Mouse (Mus musculus) hindbrain, embryonic 10.5 days (tissue): ENCODE measurements around the gene Tpte. TPM values are rescaled to one million over a fixed set of nuclear protein-coding genes. Genes with fewer than 3 reads are reported as not detected.

ENCODE experiments used
- DNase-seq: peaks from one replicate; pipeline ENCODE4 v3.0.0-alpha.2; 2017; ENCODE audit warnings: low spot score
- H3K27ac ChIP-seq: fragments of 300-500 bp; sonication (generic); 2 replicates; pipeline ENCODE4 v1.5.1; 2016; ENCODE audit warnings: mild to moderate bottlenecking, moderate library complexity
- H3K27me3 ChIP-seq: fragments of 300-500 bp; sonication (generic); 2 replicates; pipeline ENCODE4 v1.6.1; 2016; ENCODE audit warnings: mild to moderate bottlenecking; ENCODE audit not compliant: poor library complexity, insufficient read depth, severe bottlenecking
- H3K36me3 ChIP-seq: fragments of 300-500 bp; sonication (generic); 2 replicates; pipeline ENCODE4 v1.6.1; 2016; ENCODE audit warnings: mild to moderate bottlenecking, moderate library complexity
- H3K4me1 ChIP-seq: fragments of 300-500 bp; sonication (generic); replicated peaks from 2 replicates; pipeline ENCODE4 v1.6.1; 2016; ENCODE audit warnings: mild to moderate bottlenecking
- H3K4me3 ChIP-seq: fragments of 300-500 bp; sonication (generic); 2 replicates; pipeline ENCODE4 v1.5.1; 2016; ENCODE audit warnings: mild to moderate bottlenecking, moderate library complexity
- H3K9me3 ChIP-seq: fragments of 300-500 bp; sonication (generic); 2 replicates; pipeline ENCODE4 v1.6.1; 2016; ENCODE audit warnings: mild to moderate bottlenecking, moderate library complexity
- WGBS: fragments of 180-500 bp; shearing (Covaris S2); methylation state at CpG from one replicate; pipeline ENCODE4 v1.1.7; 2016; 5-methylcytosine and 5-hydroxymethylcytosine counted together
- polyA plus RNA-seq: library from polyadenylated mRNA; unstranded; fragments of >200 nt; fragmentation: Nextera tagmentation; extraction: Ambion mirVana; gene quantifications from 2 replicates; pipeline ENCODE4 v1.2.1, GENCODE M21; 2016

Gene Tpte
- polyA plus RNA-seq, 1 experiment from 2014 or later = not detected

DNA sequence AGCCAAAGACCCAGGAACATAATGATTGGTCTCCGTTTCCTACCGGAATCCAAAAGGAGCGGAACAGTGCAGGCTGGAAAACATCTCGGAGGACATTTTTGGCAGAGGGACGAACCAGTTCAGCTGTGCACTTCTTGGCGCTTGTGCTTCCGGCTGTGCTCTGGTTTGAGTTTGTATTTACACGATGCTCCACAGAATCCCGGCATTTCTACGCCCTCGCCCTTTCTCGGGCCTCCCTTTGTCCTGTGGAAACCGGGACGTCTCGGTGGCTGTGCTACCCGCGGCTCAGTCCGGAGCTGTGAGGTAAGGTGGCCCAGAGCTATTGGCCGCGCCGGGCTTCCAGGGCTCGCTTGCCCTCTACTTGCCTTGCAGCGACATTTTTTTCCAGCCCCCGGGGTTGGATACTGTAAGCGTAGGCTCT, 128.1 kb downstream of the Tpte start, which contains the start of gene Mrps31:
Gene Mrps31 (plus strand): TSS at position 80 of the 421 bp plus-strand sequence.
- peak within 1 kb of the TSS; percentile 85 for H3K4me3 ChIP-seq
- H3K9me3 ChIP-seq = no peaks in the 10 kb centered on the region
- H3K4me1 ChIP-seq = peaks cover 13% of the 10 kb centered on the region
- H3K36me3 ChIP-seq = peaks cover 16% of the 10 kb centered on the region
- H3K27me3 ChIP-seq = no peaks in the 10 kb centered on the region
- H3K27ac ChIP-seq = peak within 1 kb of the TSS; percentile 89
- peak; percentile 81 for DNase-seq
- WGBS = under 1% methylated on average over 25 of the region's 25 CpGs

DNA sequence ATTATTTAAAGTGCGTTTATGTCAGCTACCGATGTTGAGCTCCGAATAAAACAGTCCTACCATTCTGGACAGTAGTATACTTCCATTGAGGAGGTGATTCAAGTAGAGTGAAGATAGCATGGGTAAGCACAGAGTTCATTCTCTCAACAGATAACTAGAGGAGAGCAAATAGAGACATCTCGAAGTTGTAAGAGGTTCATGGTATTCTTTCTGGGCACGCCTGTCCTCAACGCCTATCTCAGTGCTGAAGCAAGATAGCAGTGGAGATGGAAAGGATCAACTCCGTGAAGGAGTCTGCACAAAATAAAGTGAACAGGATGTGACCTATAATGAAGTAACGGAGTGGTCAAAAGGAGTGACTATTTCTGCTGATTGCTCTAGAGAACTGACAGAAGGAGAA, 128.7 kb downstream of the Tpte start:
- WGBS = 30% methylated on average over 8 of the region's 8 CpGs
- H3K4me3 ChIP-seq = peak overlapping the region; percentile 85
- DNase-seq = no peak
- H3K27ac ChIP-seq = peak overlapping the region; percentile 89
- no peaks in the 10 kb centered on the region for H3K9me3 ChIP-seq
- H3K4me1 ChIP-seq = peaks cover 13% of the 10 kb centered on the region
- H3K27me3 ChIP-seq = no peaks in the 10 kb centered on the region
- peaks cover 23% of the 10 kb centered on the region for H3K36me3 ChIP-seq

Other genes starting within 250 kb of the Tpte start
- 2.5 TPM in 2 replicates for gene Atp7b, start 223.1 kb upstream of the Tpte start, polyA plus RNA-seq
- 30.3 and 34.4 TPM in 2 replicates for gene Alg11, start 222.7 kb upstream of the Tpte start, polyA plus RNA-seq
- gene Nek5, start 158.4 kb upstream of the Tpte start, polyA plus RNA-seq = 0.29 and 0.69 TPM in 2 replicates
- gene Nek3, start 117.0 kb upstream of the Tpte start, polyA plus RNA-seq = 7.6 and 9.1 TPM in 2 replicates
- gene Ckap2, start 97.6 kb upstream of the Tpte start, polyA plus RNA-seq = 37.5 and 46.4 TPM in 2 replicates
- gene Vps36, start 90.6 kb upstream of the Tpte start, polyA plus RNA-seq = 31.1 and 38.2 TPM in 2 replicates
- 9.2 and 11.4 TPM in 2 replicates for gene Thsd1, start 56.1 kb upstream of the Tpte start, polyA plus RNA-seq
- 14.6 and 17.0 TPM in 2 replicates for gene Slc25a15, start 115.2 kb downstream of the Tpte start, polyA plus RNA-seq
- 38.4 and 40.8 TPM in 2 replicates for gene Mrps31, start 127.9 kb downstream of the Tpte start, polyA plus RNA-seq